9 mouse cellular contexts compared by ENCODE assay signal in the genomic region with DNA sequence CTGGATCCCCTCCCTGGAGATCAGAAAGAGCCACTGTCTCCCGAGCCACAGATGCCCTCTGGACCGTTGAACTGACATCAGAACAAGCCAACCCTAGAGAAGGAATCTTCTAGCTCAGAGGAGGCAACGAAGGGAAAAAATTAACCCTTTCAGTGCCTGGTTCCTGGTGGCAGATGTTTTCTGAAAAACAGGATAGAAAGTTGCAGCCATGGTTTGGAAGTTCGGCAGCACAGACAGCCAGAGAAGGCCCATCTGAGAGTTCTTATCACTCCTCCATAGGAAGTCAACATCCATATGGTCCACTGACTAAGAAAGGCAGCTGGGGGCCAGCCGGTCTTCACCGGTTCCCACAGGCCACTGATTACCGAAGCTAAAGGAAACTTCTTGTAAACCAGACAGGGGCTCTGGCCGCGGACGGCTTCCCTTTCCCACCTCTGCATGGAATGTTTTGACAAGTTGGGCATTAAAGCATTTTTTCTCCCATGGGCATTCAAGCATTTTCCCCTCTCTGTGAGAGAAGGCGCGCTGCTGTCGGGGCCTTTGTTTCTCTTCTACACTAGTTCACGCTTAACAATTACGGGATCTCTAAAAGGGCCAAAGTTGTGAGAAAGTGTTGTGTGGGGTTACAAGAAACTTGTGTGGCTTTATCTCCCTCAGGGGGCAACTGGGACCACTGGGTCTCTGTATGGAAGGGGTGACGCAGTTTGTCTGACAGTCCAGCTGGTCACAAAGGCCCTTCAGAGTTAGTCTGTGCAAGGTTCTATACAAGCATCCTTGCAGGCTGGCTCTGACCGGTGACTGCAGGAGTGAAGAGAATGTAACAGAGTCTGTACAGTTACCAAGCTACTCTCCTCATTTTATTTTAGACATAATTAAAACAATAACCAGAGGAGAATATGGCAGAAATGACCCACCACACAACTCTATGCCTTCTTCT. TPM values are rescaled to one million over a fixed set of nuclear protein-coding genes. Genes with fewer than 3 reads are reported as not detected.
DNase-seq lines count a peak whose midpoint lies in the region; ATAC-seq and TF ChIP-seq lines count a peak whose summit lies in the region.
"Had no signal": no experiment of that assay in that cellular context is flagged by ENCODE, and none has a peak within 500 bp of the region (broad histone marks: within the 10 kb centered on the region; RNA-seq: fewer than 3 reads in every experiment).

No protein-coding gene starts in this region.

- no peak overlapping the region for H3K4me2 ChIP-seq in embryonic facial prominence, embryonic 11.5 days (ENCODE audit: low read depth, low read length)
- H3K4me2 ChIP-seq in hindbrain, postnatal 0 days (ENCODE audit: low read depth, low read length): no peak overlapping the region
- H3K4me2 ChIP-seq in limb, embryonic 14.5 days (replicated peaks; ENCODE audit: low read depth, low read length, severe bottlenecking): peak overlapping the region; percentile 14; the same call in 1 of the 2 replicates

- CTCF ChIA-PET in Patski (lab: Charles Lee): interaction anchor here (1.3 to 1.8 kb wide), 5 partner anchors 16 to 109 kb away, joined by 4 to 7 read pairs (median 5); no protein-coding TSS in a partner anchor

- peak overlapping the region; percentile 34; the same call in 1 of the 2 replicates for H3K9ac ChIP-seq in embryonic facial prominence, embryonic 11.5 days (replicated peaks; ENCODE audit: low read length)
- H3K9ac ChIP-seq in hindbrain, postnatal 0 days (replicated peaks; ENCODE audit: low read length): no peak overlapping the region
- H3K9ac ChIP-seq in limb, embryonic 14.5 days (ENCODE audit: low read depth, low read length, severe bottlenecking): peak overlapping the region; percentile 26

- TF ChIP-seq POLR2A in limb, embryonic 14.5 days (IDR thresholded peaks at IDR 0.05; ENCODE audit: borderline replicate concordance, extremely low read depth, insufficient read depth, insufficient read length): no peak

- H3K27me3 ChIP-seq in Patski: no peaks in the 10 kb centered on the region
- H3K27me3 ChIP-seq in embryonic facial prominence, embryonic 11.5 days (ENCODE audit: control insufficient read depth, insufficient read depth, low read length): no peaks in the 10 kb centered on the region
- no peaks in the 10 kb centered on the region for H3K27me3 ChIP-seq in hindbrain, postnatal 0 days (ENCODE audit: insufficient read depth, low read length)
- H3K27me3 ChIP-seq in limb, embryonic 14.5 days (ENCODE audit: control insufficient read depth, insufficient read depth, low read length): no peaks in the 10 kb centered on the region

- peak overlapping the region; percentile 14 for H3K27ac ChIP-seq in embryonic facial prominence, embryonic 11.5 days (replicated peaks; ENCODE audit: low read depth, low read length)
- no peak overlapping the region; the same call in 1 of the 2 replicates for H3K27ac ChIP-seq in hindbrain, postnatal 0 days
- H3K27ac ChIP-seq in limb, embryonic 14.5 days (replicated peaks; ENCODE audit: low read depth, low read length): peak overlapping the region; percentile 63

- 10% methylated on average over 17 of the region's 17 CpGs for WGBS in embryonic facial prominence, embryonic 11.5 days
- 15% methylated on average over 17 of the region's 17 CpGs for WGBS in hindbrain, postnatal 0 days
- WGBS in limb, embryonic 14.5 days: 28% methylated on average over 17 of the region's 17 CpGs

- H3K36me3 ChIP-seq in embryonic facial prominence, embryonic 11.5 days (replicated peaks; ENCODE audit: control insufficient read depth, insufficient read depth, low read depth, low read length): no peaks in the 10 kb centered on the region
- H3K36me3 ChIP-seq in hindbrain, postnatal 0 days (ENCODE audit: insufficient read depth, low read length): no peaks in the 10 kb centered on the region
- H3K36me3 ChIP-seq in limb, embryonic 14.5 days (ENCODE audit: control insufficient read depth, insufficient read depth, low read length): no peaks in the 10 kb centered on the region

- no peak overlapping the region for H3K4me3 ChIP-seq in embryonic facial prominence, embryonic 11.5 days (ENCODE audit: low read depth, low read length)
- no peak overlapping the region for H3K4me3 ChIP-seq in hindbrain, postnatal 0 days (ENCODE audit: low read length)
- H3K4me3 ChIP-seq in limb, embryonic 14.5 days (replicated peaks; ENCODE audit: low read length): no peak overlapping the region

- TF ChIP-seq CTCF in Patski (IDR thresholded peaks at IDR 0.05): no peak
- no peak for TF ChIP-seq CTCF in hindbrain, postnatal 0 days (IDR thresholded peaks at IDR 0.05; ENCODE audit: low read depth)

- POLR2A ChIA-PET in Patski (lab: Charles Lee): interaction anchor here (1.6 kb wide), 1 partner anchor 49 kb away, joined by 6 read pairs; no protein-coding TSS in a partner anchor

- no peaks in the 10 kb centered on the region for H3K9me3 ChIP-seq in embryonic facial prominence, embryonic 11.5 days (replicated peaks; ENCODE audit: control insufficient read depth, low read length)
- no peaks in the 10 kb centered on the region for H3K9me3 ChIP-seq in hindbrain, postnatal 0 days (ENCODE audit: low read length)
- no peaks in the 10 kb centered on the region for H3K9me3 ChIP-seq in limb, embryonic 14.5 days (ENCODE audit: control insufficient read depth, low read length)

- in situ Hi-C loops in Patski (cut with MboI; ENCODE audit: low pct_unique_long_range_greater_than_20kb): no loop called here

- DNase-seq in Patski (ENCODE audit: low read depth, low spot score): peak; percentile 75
- peak; percentile 77 for DNase-seq in embryonic facial prominence, embryonic 11.5 days (ENCODE audit: low spot score)
- DNase-seq in hindbrain, postnatal 0 days (ENCODE audit: low spot score): peak; percentile 60
- peak; percentile 75 for DNase-seq in limb, embryonic 14.5 days (ENCODE audit: low spot score)
- no peak for DNase-seq in urinary bladder, postnatal 4 days (ENCODE audit: low spot score in 2 of 2)
- DNase-seq in spleen, postnatal 10 days (ENCODE audit: low spot score in 2 of 2): no peak
- no peak for DNase-seq in frontal cortex, postnatal 36 days (ENCODE audit: low spot score in 2 of 2)
- no peak for DNase-seq in spleen, postnatal 14 days (ENCODE audit: low spot score in 2 of 2)

- H3K4me1 ChIP-seq in embryonic facial prominence, embryonic 11.5 days (ENCODE audit: control insufficient read depth, insufficient read depth, low read length): peaks cover 15% of the 10 kb centered on the region
- H3K4me1 ChIP-seq in hindbrain, postnatal 0 days (ENCODE audit: insufficient read depth, low read length): peaks cover 10% of the 10 kb centered on the region
- H3K4me1 ChIP-seq in limb, embryonic 14.5 days (ENCODE audit: control insufficient read depth, insufficient read depth, low read length): peaks cover 38% of the 10 kb centered on the region

- ATAC-seq in Patski: peak; percentile 75
- no peak for ATAC-seq in embryonic facial prominence, embryonic 11.5 days (replicated peaks; ENCODE audit: insufficient number of reproducible peaks, low FRiP score, low TSS enrichment, low read depth)
- ATAC-seq in hindbrain, postnatal 0 days: peak; percentile 74; the same call in 1 of the 2 replicates
- peak; percentile 31; the same call in 1 of the 2 replicates for ATAC-seq in limb, embryonic 14.5 days (ENCODE audit: low FRiP score, low read depth)

RNA-seq across cellular contexts. Expression of gene Col4a1, which starts 49.9 kb away (rescaled TPM):
- 336 TPM for polyA plus RNA-seq in Patski (2021)
- 93.6 and 114 TPM in 2 replicates for polyA plus RNA-seq in embryonic facial prominence, embryonic 11.5 days (2014; fragmentation: Nextera tagmentation; extraction: Ambion mirVana)
- 203 and 254 TPM in 2 replicates for total RNA-seq in hindbrain, postnatal 0 days (2014; rRNA removed)
- polyA plus RNA-seq in hindbrain, postnatal 0 days (2015; fragmentation: Nextera tagmentation; extraction: Ambion mirVana): 46.4 and 55.6 TPM in 2 replicates
- polyA plus RNA-seq in limb, embryonic 14.5 days (2012; rRNA removed): 225 and 296 TPM in 2 replicates
- 210 and 215 TPM in 2 replicates for polyA plus RNA-seq in limb, embryonic 14.5 days (2014; fragmentation: Nextera tagmentation; extraction: Ambion mirVana)
- total RNA-seq: MEL had no signal

RNA-seq across cellular contexts. Expression of gene Col4a2, which starts 49.9 kb away (rescaled TPM):
- polyA plus RNA-seq in Patski (2021): 206 TPM
- 26.7 and 30.3 TPM in 2 replicates for polyA plus RNA-seq in embryonic facial prominence, embryonic 11.5 days (2014; fragmentation: Nextera tagmentation; extraction: Ambion mirVana)
- total RNA-seq in hindbrain, postnatal 0 days (2014; rRNA removed): 76.6 and 95.8 TPM in 2 replicates
- polyA plus RNA-seq in hindbrain, postnatal 0 days (2015; fragmentation: Nextera tagmentation; extraction: Ambion mirVana): 26.5 and 27.8 TPM in 2 replicates
- 89.0 and 109 TPM in 2 replicates for polyA plus RNA-seq in limb, embryonic 14.5 days (2012; rRNA removed)
- polyA plus RNA-seq in limb, embryonic 14.5 days (2014; fragmentation: Nextera tagmentation; extraction: Ambion mirVana): 76.3 and 76.4 TPM in 2 replicates

Comparison
In these comparisons a context has a peak if more than half of its experiments do, and no peak if none do; other contexts are left out.
1. DNase-seq: peak in Patski (single experiment), embryonic facial prominence, embryonic 11.5 days (single experiment), hindbrain, postnatal 0 days (single experiment) and limb, embryonic 14.5 days (single experiment); none in urinary bladder, postnatal 4 days (0 of 2), spleen, postnatal 10 days (0 of 2), frontal cortex, postnatal 36 days (0 of 2) and spleen, postnatal 14 days (0 of 2).